Mouse (Mus musculus) embryonic facial prominence, embryonic 12.5 days (tissue): ENCODE measurements around the gene Zdhhc14. TPM values are rescaled to one million over a fixed set of nuclear protein-coding genes. Genes with fewer than 3 reads are reported as not detected.

Experiments used
- ATAC-seq: fragments of 200-750 bp; cut with Nextera tagmentation; 2 replicates; pipeline ENCODE4 v1.8.0; 2017; ENCODE audit not compliant: insufficient number of reproducible peaks, insufficient read depth, low FRiP score, low TSS enrichment
- H3K27ac ChIP-seq: fragments of 300-500 bp; sonication (generic); 2 replicates; pipeline ENCODE4 v1.5.1; 2016; ENCODE audit warnings: mild to moderate bottlenecking
- H3K27me3 ChIP-seq: fragments of 300-500 bp; sonication (generic); 2 replicates; pipeline ENCODE4 v1.6.1; 2016; ENCODE audit warnings: mild to moderate bottlenecking, moderate library complexity
- H3K36me3 ChIP-seq: fragments of 300-500 bp; sonication (generic); 2 replicates; pipeline ENCODE4 v1.6.1; 2016; ENCODE audit warnings: mild to moderate bottlenecking
- H3K4me1 ChIP-seq: fragments of 300-500 bp; sonication (generic); 2 replicates; pipeline ENCODE4 v1.6.1; 2016
- H3K4me2 ChIP-seq: fragments of 300-500 bp; sonication (generic); replicated peaks from 2 replicates; pipeline ENCODE4 v1.6.1; 2016; ENCODE audit warnings: mild to moderate bottlenecking, moderate library complexity
- H3K4me3 ChIP-seq: fragments of 300-500 bp; sonication (generic); 2 replicates; pipeline ENCODE4 v1.5.1; 2016; ENCODE audit warnings: mild to moderate bottlenecking
- H3K9ac ChIP-seq: fragments of 300-500 bp; sonication (generic); 2 replicates; pipeline ENCODE4 v1.6.1; 2016; ENCODE audit warnings: mild to moderate bottlenecking, moderate library complexity
- H3K9me3 ChIP-seq: fragments of 300-500 bp; sonication (generic); 2 replicates; pipeline ENCODE4 v1.6.1; 2016; ENCODE audit warnings: mild to moderate bottlenecking, moderate library complexity
- WGBS: fragments of 180-500 bp; shearing (Covaris S2); methylation state at CpG from one replicate; pipeline ENCODE4 v1.1.7; 2016; 5-methylcytosine and 5-hydroxymethylcytosine counted together
- polyA plus RNA-seq: library from polyadenylated mRNA; unstranded; fragments of >200 nt; fragmentation: Nextera tagmentation; extraction: Ambion mirVana; gene quantifications from 2 replicates; pipeline ENCODE4 v1.2.1, GENCODE M21; 2016

Gene Zdhhc14
- polyA plus RNA-seq, 1 experiment from 2014 or later = 4.0 TPM

DNA sequence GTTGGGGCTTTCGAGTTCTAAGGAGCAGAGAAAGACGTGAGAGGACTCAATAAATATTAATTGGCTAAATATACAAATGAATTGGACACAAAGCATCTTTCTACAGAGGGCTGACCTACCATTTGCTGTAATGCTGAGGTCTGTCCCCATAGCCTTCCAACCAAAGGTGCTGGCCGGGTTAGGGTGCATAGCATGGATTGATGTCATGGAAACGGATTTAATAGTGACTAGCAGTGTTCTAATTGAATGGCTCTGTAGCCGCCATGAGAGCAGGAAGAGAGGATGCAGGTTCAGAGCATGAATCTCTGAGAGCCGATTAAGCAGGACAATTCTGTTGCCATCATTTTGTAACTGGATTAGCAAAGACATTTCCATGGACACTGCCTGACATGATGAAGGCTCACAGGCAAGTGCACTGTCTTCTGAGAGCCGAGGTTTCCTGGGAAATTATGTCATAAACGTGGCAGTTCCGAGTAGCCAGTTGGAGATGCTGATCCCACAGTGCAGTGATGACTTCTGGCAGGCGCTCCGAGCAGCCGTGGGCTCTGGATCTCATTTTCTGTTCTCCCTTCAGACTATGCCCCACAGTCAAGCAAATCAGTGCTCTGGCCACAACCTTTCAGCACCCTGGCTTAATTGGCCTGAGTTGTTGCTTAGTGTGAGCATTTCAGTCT lies 91.3 kb downstream of the Zdhhc14 start:
- Histone ChIP-seq H3K27ac (no peak overlapping the region), H3K4me3 (no peak overlapping the region), H3K36me3 (no peaks in the 10 kb centered on the region), H3K9ac (no peak overlapping the region), H3K4me1 (peaks cover 6% of the 10 kb centered on the region), H3K4me2 (no peak overlapping the region), H3K27me3 (no peaks in the 10 kb centered on the region), H3K9me3 (no peaks in the 10 kb centered on the region)
- 62% methylated on average over 12 of the region's 12 CpGs for WGBS
- no peak for ATAC-seq

DNA sequence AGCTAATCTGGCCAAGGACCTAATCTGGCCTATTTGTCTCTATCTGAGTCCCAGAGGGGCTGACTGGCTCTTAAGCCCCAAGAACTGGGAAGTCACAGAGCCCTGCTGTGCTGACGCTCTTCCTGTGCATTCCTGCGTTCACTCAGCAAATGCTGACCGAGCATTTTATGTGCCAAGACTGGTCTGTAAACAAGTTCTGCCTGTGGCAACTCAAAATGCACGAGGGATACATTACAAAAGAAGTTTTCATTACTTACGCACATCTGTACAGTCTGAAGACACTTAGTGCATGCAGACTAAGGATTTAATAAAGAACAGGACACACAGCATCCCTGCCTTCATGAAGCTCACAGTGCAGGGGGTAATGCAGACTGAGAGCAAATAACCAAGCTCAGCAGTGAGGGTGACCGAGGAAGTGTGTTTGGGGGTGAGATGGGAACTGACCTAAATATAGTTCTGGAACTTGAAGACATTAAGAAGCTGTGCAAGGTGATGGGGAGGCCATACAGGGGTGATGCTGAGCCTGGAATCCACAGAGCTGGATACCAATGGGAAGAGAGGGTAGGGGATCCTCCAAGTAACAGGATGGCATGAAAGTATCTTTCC lies 99.3 kb downstream of the Zdhhc14 start:
- H3K4me3 ChIP-seq = no peak overlapping the region
- no peak overlapping the region for H3K9ac ChIP-seq
- no peak overlapping the region for H3K27ac ChIP-seq
- no peaks in the 10 kb centered on the region for H3K27me3 ChIP-seq
- 42% methylated on average over 6 of the region's 6 CpGs for WGBS
- peaks cover 10% of the 10 kb centered on the region for H3K4me1 ChIP-seq
- no peaks in the 10 kb centered on the region for H3K36me3 ChIP-seq
- ATAC-seq = no peak
- H3K9me3 ChIP-seq = no peaks in the 10 kb centered on the region
- no peak overlapping the region for H3K4me2 ChIP-seq

GRCm38 (mm10) chr17:5593071-5593470 lies 100.7 kb downstream of the Zdhhc14 start:
- WGBS = 85% methylated on average over 2 of the region's 2 CpGs
- Histone ChIP-seq H3K9me3 (no peaks in the 10 kb centered on the region), H3K36me3 (no peaks in the 10 kb centered on the region)

GRCm38 (mm10) chr17:5595068-5595467 lies 102.7 kb downstream of the Zdhhc14 start:
- H3K4me1 ChIP-seq = peaks cover 4% of the 10 kb centered on the region
- no peak for ATAC-seq
- H3K36me3 ChIP-seq = no peaks in the 10 kb centered on the region
- no peak overlapping the region for H3K4me3 ChIP-seq
- 63% methylated on average over 5 of the region's 5 CpGs for WGBS
- H3K9ac ChIP-seq = no peak overlapping the region
- no peak overlapping the region for H3K4me2 ChIP-seq
- H3K27ac ChIP-seq = no peak overlapping the region
- no peaks in the 10 kb centered on the region for H3K9me3 ChIP-seq
- no peaks in the 10 kb centered on the region for H3K27me3 ChIP-seq

More at GRCm38 (mm10) chr17:5593071-5593470, 100.7 kb downstream of the Zdhhc14 start:
- Histone ChIP-seq H3K27ac (no peak overlapping the region), H3K9ac (no peak overlapping the region), H3K4me3 (no peak overlapping the region), H3K4me1 (peaks cover 10% of the 10 kb centered on the region), H3K4me2 (no peak overlapping the region), H3K27me3 (no peaks in the 10 kb centered on the region)
- no peak for ATAC-seq

- no peak overlapping the region for H3K9ac ChIP-seq
- no peak overlapping the region for H3K4me3 ChIP-seq
- no peaks in the 10 kb centered on the region for H3K9me3 ChIP-seq
- H3K36me3 ChIP-seq = no peaks in the 10 kb centered on the region
- peaks cover 4% of the 10 kb centered on the region for H3K4me1 ChIP-seq
- 34% methylated on average over 3 of the region's 3 CpGs for WGBS
- no peak overlapping the region for H3K27ac ChIP-seq
- H3K27me3 ChIP-seq = no peaks in the 10 kb centered on the region
- no peak overlapping the region for H3K4me2 ChIP-seq
- ATAC-seq = no peak
These were observed 104.1 kb downstream of the Zdhhc14 start for GRCm38 (mm10) chr17:5596490-5596889.

- no peaks in the 10 kb centered on the region for H3K36me3 ChIP-seq
- H3K9me3 ChIP-seq = no peaks in the 10 kb centered on the region
- H3K4me2 ChIP-seq = no peak overlapping the region
- no peak overlapping the region for H3K9ac ChIP-seq
- ATAC-seq = no peak
- H3K27me3 ChIP-seq = no peaks in the 10 kb centered on the region
- peaks cover 4% of the 10 kb centered on the region for H3K4me1 ChIP-seq
- no peak overlapping the region for H3K4me3 ChIP-seq
- H3K27ac ChIP-seq = no peak overlapping the region
- WGBS = 81% methylated on average over 4 of the region's 4 CpGs
These were observed 106.6 kb downstream of the Zdhhc14 start for GRCm38 (mm10) chr17:5598999-5599398.

DNA sequence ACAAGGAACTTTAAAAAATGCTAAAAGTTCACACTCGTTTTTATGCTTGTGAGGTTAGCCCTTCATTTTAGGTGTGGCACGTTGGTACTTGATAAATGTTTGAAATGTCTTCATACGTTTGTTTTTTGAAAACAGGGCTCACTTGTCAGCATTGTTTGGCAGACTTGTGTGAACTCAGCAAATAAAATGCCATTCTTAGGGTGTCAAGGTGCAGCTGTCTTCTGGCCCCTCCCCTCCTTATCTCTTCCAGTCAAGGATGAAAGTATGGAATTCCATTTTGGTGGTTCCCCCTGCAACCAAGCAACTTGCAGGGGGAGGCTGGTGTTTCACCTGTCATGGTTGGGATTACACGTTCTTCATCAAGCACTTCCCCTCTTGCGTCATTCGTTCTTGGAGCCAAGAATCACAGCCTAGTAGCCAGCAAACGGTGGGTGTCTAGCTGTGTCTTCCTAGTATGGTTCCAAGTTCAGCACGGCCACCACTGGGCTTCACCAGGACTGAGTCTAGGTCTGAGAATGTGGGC lies 108.2 kb downstream of the Zdhhc14 start:
- Histone ChIP-seq H3K4me2 (no peak overlapping the region), H3K9me3 (no peaks in the 10 kb centered on the region), H3K4me1 (peaks cover 4% of the 10 kb centered on the region), H3K4me3 (no peak overlapping the region), H3K27me3 (no peaks in the 10 kb centered on the region), H3K36me3 (no peaks in the 10 kb centered on the region), H3K9ac (no peak overlapping the region), H3K27ac (no peak overlapping the region)
- ATAC-seq = no peak
- WGBS = 85% methylated on average over 8 of the region's 8 CpGs

GRCm38 (mm10) chr17:5601953-5602352 lies 109.6 kb downstream of the Zdhhc14 start:
- no peak overlapping the region for H3K4me3 ChIP-seq
- H3K4me2 ChIP-seq = no peak overlapping the region
- no peak overlapping the region for H3K9ac ChIP-seq
- H3K9me3 ChIP-seq = no peaks in the 10 kb centered on the region
- H3K36me3 ChIP-seq = no peaks in the 10 kb centered on the region
- ATAC-seq = no peak
- H3K27me3 ChIP-seq = no peaks in the 10 kb centered on the region
- no peak overlapping the region for H3K27ac ChIP-seq
- WGBS = 87% methylated on average over 6 of the region's 6 CpGs
- no peaks in the 10 kb centered on the region for H3K4me1 ChIP-seq

GRCm38 (mm10) chr17:5606151-5606591 lies 113.8 kb downstream of the Zdhhc14 start:
- Histone ChIP-seq H3K9ac (no peak overlapping the region), H3K4me1 (no peaks in the 10 kb centered on the region), H3K36me3 (no peaks in the 10 kb centered on the region), H3K4me2 (no peak overlapping the region), H3K27me3 (no peaks in the 10 kb centered on the region), H3K27ac (no peak overlapping the region), H3K4me3 (no peak overlapping the region), H3K9me3 (no peaks in the 10 kb centered on the region)
- no peak for ATAC-seq
- WGBS = 68% methylated on average over 8 of the region's 8 CpGs

GRCm38 (mm10) chr17:5607352-5607751 lies 115.0 kb downstream of the Zdhhc14 start:
- Histone ChIP-seq H3K4me1 (no peaks in the 10 kb centered on the region), H3K27ac (no peak overlapping the region), H3K4me2 (no peak overlapping the region), H3K9ac (no peak overlapping the region), H3K27me3 (no peaks in the 10 kb centered on the region), H3K4me3 (no peak overlapping the region), H3K9me3 (no peaks in the 10 kb centered on the region), H3K36me3 (no peaks in the 10 kb centered on the region)
- WGBS = 82% methylated on average over 7 of the region's 7 CpGs
- ATAC-seq = no peak

DNA sequence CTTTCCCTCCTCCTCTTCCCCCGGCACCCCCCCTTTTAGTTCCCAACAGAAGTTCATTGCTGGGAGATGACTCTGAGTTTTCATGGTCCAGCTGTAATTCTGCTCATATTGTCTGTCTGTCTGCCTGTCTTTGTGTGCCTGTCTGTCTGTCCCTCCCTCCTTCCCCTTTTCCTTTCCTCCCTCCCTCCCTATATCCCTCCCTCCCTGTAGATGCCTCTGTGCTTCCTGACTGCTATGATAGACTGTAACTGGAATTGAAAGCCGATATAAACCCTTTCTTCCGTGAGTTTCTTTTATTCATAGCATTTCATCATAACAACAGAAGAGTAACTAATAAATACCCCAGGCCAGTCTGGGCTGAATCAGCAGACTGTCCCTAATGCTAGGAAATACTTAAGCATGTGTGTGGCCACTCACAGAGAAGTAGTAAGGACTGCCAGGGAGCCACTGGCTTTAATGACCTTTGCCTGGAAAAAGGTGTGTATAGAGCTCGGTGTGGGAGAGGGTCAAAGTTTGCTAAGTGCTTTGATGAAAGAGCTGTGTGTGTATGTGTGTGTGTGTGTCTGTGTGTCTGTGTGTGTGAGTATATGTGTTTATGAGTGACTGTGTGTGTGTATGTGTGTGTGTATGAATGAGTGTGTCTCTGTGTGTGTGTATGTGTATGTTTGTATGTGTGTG lies 117.7 kb downstream of the Zdhhc14 start:
- H3K9ac ChIP-seq = no peak overlapping the region
- no peak overlapping the region for H3K27ac ChIP-seq
- no peak overlapping the region for H3K4me2 ChIP-seq
- H3K4me1 ChIP-seq = 0 out of 2 replicates have a peak, but pooled peaks cover 4% of the 10 kb centered on the region
- H3K36me3 ChIP-seq = no peaks in the 10 kb centered on the region
- no peak overlapping the region for H3K4me3 ChIP-seq
- H3K27me3 ChIP-seq = no peaks in the 10 kb centered on the region
- 82% methylated on average over 4 of the region's 4 CpGs for WGBS
- no peaks in the 10 kb centered on the region for H3K9me3 ChIP-seq
- no peak for ATAC-seq

GRCm38 (mm10) chr17:5612236-5612635 lies 119.9 kb downstream of the Zdhhc14 start:
- H3K9ac ChIP-seq = no peak overlapping the region
- ATAC-seq = no peak
- H3K4me2 ChIP-seq = no peak overlapping the region
- H3K36me3 ChIP-seq = no peaks in the 10 kb centered on the region
- WGBS = 73% methylated on average over 4 of the region's 4 CpGs
- H3K4me3 ChIP-seq = no peak overlapping the region
- peaks cover 4% of the 10 kb centered on the region; the same call in 1 of the 2 replicates for H3K9me3 ChIP-seq
- H3K4me1 ChIP-seq = 0 out of 2 replicates have a peak, but pooled peaks cover 9% of the 10 kb centered on the region
- H3K27me3 ChIP-seq = no peaks in the 10 kb centered on the region
- H3K27ac ChIP-seq = no peak overlapping the region
